Mouse (Mus musculus) small intestine, adult 2 months (tissue): Measurements from ENCODE around the gene Ust.

Experiments
- CTCF ChIP-seq: fragments of 200-500 bp; IDR thresholded peaks from 2 replicates; pipeline ENCODE4 v1.5.1; 2012; ENCODE audit warnings: low read depth, mild to moderate bottlenecking, control low read depth, inconsistent platforms, low read length, moderate library complexity, mixed read lengths; ENCODE audit not compliant: insufficient replicate concordance, insufficient read length; ENCODE audit errors: extremely low read depth
- POLR2A ChIP-seq: fragments of 200-500 bp; IDR thresholded peaks from 2 replicates; pipeline ENCODE4 v1.6.1; 2012; ENCODE audit warnings: low read depth, mild to moderate bottlenecking, control low read depth, inconsistent platforms, low read length, moderate library complexity

GRCm38 (mm10) chr10:8320771-8321170, 197.9 kb downstream of the Ust start:
- TF ChIP-seq CTCF (no peak), POLR2A (no peak)
